Mouse (Mus musculus): Measurements from ENCODE around the gene Myo5a. TPM values are rescaled to one million over a fixed set of nuclear protein-coding genes. Genes with fewer than 3 reads are reported as not detected.

The Myo5a gene
- total RNA-seq, 2 experiments from 2014 or later = 9.2 to 9.9 TPM

DNA sequence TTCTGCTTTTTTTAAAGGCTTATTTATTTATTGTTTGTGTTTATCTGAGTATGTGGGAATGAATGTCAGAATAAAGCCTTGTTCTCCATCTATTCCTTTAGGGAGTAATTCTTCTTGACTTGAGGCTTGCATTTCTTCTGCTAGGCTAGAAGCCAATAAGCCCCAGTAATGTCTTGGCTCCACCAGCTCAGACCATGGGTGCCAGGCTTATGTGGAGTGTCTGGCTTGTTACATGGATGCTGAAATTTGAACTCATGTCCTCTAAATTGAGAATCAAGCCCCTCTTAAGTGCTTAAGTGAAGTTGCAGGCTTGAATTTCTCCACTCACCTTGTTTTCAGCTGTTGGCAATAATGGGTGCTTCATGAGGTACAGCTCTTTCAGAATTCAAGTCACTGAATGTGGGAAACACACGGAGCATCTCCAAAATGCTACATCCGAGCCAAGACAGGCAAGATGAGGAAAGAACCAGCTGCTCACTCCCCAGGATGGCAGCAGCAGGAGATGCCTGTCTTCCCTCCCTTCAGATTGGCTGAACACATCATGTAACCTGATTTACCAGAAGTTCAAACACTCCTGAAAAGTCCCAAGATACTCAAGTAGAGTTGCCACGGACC lies 116.9 kb downstream of the Myo5a start:
- DNase-seq = no peak
- intact Hi-C loops (cut with DNase I) = no loop called here

DNA sequence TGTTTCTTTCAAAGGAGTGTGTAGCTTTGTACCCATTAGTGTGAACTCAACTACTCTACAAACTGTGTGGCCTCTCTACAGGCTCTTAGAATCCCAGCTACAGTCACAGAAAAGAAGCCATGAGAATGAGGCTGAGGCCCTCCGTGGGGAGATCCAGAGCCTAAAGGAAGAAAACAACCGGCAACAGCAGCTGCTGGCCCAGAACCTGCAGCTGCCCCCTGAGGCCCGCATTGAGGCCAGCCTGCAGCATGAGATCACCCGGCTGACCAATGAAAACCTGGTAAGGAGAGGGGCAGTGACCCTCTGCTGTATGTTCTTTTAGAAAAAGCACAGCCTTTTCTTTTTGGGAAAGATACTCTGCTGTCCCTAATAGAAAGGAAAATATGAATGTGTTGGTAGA lies 123.0 kb downstream of the Myo5a start:
- intact Hi-C loops (cut with DNase I) = no loop called here
- DNase-seq = peak in 1 of 2 experiments; percentile 10

DNA sequence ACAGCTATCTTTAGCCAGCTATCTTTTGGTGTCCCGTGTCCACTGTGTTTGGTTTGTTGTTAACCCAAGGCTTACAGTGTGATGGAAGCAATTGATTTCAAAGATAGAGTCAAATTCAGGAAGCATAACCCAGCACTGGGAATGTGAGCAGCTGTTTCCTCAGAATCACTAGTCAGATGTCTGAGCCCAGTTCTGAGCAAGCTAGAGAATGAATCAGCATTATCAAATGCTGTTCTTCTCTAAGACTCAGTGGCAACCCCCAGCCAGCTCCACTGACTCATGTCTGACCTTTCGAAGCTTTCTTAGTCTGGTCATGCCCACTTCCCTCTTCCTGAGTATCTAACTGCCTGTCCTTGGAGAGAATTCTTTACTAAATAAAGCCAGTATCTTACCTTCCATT lies 125.5 kb downstream of the Myo5a start:
- no peak for DNase-seq
- intact Hi-C loops (cut with DNase I) = no loop called here

DNA sequence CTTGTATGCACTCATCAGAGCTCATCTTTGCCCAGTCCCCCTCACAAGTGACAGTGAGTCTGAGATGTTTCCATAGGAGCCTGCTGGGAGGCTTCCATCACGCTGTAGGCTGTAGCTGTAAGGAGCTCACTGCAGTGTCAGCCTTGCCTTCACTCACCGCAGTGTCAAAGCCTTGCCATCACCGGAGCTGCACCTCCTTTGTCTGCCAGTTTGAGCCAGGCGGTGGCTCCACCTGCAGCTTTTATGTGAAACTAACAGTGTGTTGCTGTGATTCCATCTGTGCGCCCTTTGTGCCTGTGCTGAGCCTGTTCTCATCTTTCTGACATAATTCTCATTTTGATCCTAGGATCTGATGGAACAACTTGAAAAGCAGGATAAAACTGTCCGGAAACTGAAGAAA lies 126.5 kb downstream of the Myo5a start:
- intact Hi-C loops (cut with DNase I) = no loop called here
- DNase-seq = no peak

DNA sequence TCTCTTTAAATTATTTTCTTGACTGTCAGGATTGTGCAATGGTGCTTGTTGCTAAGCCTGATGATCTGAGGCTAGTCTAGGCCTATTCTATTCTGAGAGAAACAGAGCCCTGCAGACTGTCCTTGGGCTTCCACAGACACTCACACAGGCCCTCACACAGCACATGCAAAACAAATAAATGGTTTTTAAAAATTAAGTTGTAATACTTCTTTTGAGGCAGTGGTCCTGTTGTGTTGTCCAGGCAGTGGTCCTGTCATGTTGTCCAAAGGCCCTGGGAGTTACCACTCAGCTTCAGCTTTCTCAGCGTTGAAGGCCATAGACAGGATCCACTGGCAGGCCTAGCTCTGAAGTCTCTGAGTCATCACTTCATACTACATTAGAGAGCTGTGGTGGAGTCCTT lies 130.7 kb downstream of the Myo5a start:
- intact Hi-C loops (cut with DNase I) = no loop called here
- no peak for DNase-seq

DNA sequence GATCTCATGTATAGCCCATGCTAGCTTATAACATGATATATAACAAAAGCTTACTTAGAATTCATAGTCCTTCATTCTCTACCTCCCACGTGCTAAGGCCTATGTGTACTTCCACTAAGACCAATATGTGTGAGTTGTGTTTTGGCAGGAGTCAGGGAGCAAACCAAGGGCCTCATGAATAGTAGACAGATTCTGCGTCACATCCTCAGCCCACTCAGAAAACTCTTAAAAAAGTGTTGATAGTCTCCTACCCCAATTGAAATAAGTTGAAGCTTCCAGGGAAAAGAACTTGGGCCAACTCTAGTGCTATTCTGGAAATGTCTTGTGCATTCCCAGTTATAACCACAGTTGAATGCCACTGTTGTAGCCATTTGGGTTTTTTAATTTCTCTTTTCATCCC lies 131.2 kb downstream of the Myo5a start:
- no peak for DNase-seq
- intact Hi-C loops (cut with DNase I) = no loop called here

DNA sequence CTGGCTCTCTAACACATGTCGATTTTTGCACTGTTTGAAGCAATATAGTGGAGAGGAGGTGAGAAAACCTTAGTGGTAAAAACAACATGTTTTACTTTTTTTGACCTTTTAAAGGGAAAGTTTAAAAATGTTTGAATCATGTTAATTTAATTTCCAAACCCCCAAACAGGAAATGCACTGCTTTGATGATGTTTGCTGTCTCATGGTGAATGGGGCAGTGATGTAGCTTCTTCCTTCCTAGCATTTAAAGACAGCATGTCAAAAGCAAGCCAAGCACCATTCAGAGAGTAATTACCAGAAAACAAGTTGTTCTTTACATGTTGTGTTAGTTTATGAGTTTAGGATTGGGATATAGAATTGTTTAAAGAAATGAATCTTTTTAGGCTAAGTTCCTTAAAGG lies 138.4 kb downstream of the Myo5a start:
- intact Hi-C loops (cut with DNase I) = no loop called here
- no peak for DNase-seq

DNA sequence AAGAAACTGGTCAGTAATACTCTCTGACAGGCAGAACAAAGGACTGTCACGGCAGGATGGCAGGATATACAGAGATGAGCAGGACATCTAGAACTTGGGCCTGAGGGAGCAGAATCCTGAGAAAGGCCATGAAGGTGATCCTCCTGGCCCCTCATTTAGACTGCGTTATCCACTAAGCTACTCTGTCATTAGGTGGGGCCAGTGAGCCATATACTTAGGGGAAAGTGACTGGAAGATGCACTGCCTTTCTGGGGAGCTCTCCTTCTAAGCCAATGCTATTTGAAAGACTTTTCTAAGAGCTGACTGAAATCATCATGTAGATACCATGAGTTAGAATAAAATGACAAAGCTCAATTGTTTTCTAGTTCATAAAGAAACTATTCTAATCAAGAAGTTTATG lies 139.5 kb downstream of the Myo5a start:
- no peak for DNase-seq
- intact Hi-C loops (cut with DNase I) = loop anchor here (5.0 kb wide), 1 partner anchor 67 kb away; no protein-coding TSS in a partner anchor

DNA sequence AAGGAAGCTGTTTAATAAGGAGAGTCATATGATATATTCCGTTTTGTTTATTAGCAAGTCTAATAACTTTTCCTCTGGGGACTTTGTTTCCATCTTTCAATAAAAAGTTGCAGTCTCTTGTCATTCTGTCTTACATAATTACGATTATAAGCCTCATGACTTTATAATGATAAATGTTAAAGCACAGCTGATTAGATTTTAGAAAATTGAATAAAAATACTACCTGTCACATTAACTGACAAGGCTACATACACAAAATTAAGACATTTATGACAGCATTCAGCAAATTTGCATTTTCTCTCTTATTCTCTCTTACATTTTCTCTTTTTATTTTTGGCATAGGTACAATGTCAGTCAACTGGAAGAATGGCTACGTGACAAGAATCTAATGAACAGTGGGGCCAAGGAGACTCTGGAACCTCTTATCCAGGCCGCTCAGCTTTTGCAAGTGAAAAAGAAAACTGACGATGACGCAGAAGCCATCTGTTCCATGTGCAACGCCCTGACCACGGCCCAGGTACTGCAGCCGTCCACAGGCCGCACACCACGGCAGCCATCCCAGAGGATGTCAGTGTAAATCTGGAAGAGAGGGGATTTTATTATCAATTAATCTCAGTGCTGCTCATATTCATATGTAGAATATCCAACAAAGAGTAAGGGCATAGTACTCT lies 144.1 kb downstream of the Myo5a start:
- intact Hi-C loops (cut with DNase I) = loop anchor here (5.0 kb wide), 1 partner anchor 62 kb away; no protein-coding TSS in a partner anchor
- no peak for DNase-seq

DNA sequence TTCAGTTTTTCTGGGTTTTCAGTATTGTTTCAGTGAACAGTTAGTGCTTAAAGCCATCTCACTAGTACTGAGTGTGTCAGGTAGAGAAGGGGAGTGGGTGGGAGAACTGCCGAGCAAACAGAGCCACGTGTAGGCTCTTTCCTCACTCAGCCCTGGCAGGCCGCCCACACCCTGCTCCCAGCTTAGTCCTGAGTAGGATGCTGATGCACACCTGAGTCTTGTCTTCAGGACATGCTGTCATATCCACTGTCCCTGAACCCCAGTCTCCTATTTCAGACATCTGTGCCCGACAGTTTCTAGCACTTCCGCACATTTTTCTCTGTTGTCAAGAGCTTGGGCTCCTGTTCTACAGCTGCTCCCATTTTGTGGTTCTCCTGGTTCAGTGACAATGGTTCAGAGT lies 149.1 kb downstream of the Myo5a start:
- intact Hi-C loops (cut with DNase I) = no loop called here
- DNase-seq = no peak

DNA sequence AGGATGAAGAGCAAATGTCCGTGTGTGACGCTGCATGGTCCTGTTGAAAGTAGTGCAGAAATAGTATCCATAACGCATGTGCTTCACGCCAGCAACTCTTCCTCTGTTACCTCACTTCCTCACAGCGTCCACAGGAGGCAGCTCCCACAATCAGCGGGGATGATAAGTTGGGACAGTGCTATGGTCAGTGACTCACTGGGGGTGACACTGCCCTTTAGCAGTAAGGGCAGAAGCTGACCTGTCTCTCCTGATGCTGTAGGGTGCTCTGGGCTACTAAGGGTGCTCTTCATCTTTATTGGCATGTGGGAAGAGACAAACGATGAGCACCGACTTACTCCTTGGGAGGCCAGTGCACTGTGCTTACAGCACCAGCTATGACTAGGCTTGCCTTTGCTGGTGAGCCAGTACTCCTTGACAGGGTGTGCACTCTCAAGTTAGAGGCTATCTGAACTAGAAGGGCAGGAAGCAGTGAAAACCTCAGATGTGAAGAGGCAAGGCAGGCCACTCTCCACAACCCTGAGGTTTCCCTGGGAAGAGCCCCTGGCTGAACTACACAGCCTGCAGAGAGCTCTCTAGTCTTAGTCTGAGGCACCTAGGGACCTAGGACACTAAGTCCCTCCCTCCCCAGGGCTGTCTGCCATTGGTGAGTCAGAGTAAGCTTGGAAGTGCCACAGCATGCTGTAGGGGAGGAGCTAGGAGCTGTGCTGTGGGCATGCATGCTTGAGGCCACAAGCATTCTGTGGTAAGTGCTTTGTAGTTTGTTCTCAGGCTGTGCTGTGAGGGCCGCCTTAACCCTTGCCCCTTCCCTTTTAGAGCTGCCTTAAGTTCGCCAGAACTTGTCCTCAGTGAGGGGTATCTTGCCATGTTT lies 150.8 kb downstream of the Myo5a start:
- intact Hi-C loops (cut with DNase I) = no loop called here
- DNase-seq = no peak

DNA sequence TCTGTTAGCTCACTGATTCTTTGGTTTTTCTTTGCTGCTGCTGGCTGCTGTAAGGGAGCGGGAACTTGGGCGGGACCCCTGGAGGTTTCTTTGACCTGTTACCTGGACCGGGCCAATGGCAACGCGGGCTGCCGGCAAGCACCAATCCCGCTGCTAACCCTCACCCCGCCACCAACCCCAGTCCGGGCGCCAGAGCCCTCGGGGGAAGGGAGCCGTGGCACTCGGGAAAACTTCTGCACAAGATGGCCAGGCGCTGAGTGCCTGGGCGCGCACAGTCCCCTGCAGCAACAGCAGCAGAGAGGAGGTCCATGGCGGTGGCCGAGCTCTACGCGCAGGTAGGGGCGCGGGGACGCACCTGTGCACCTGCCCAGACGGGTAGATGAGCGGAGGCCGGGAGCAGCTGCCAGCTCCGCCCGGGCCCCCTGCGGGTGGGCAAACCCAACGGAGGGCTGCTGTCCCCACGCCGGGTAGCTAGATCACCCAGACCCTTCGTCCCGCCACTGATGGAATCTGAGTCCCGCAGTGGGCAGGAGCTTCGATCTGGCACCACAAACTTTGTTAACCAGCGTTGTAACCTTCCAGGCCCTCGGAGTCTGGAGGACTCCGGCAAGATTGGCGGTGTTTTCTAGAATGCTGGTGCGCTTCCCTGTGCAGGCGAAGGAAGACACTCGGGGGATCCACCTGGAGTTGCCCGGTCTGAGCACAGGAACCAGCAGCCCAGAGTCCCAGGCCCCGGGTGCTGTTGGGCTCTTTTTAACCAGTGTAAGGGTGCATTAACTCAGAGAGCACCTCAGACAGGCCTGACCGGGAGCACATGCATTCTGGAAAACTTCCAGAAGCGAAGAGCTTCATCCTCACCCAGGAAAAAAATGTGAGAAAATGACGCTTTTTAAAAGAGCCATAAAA lies 161.3 kb downstream of the Myo5a start, which contains the start of gene Myo5c:
Myo5c (plus strand) TSS at position 180 of the 906 bp plus-strand sequence.
- peak in 1 of 2 experiments; percentile 54 for DNase-seq
- intact Hi-C loops (cut with DNase I) = no loop called here

DNA sequence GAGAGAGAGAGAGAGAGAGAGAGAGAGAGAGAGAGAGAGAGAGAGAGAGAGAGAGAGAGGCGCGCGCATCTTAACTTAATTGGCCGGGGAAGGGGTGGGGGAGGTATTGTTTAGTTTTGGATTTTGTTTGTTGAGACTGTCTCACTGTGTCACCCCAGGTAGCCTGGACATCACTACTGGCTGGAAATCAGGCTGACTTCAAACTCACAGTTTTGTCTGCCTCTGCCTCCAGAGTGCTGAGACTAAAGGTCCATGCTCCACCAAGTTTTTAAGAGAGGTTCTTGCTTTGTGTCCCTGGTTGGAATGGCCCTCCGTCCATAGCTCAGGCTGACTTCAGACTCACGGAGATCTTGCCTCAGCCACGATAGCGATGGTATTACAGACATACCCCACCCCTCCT lies 162.0 kb downstream of the Myo5a start:
- intact Hi-C loops (cut with DNase I) = no loop called here
- no peak for DNase-seq

DNA sequence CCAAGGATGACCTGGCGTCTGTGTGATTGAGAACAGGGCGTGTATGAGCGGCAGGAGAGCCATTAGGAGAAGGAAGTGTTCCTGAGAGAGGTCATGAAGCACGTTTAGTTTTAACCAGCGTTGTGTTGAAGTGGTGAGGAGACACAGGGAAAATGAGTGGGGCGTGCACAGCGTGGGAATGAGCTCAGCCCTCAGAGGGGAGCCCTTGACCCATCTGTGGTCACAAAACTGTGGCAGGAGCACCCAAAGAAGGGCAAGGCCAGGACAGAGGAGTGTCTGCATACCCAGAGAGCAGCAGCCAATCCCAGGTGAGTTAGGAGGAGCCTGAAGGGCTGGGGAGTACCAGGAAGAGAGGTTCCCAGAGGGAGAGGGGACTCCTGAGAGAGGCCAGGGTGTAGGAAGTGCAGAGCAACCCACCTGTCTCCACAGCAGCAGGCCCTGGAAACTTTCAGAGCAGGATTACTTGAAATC lies 163.5 kb downstream of the Myo5a start:
- no peak for DNase-seq
- intact Hi-C loops (cut with DNase I) = no loop called here

DNA sequence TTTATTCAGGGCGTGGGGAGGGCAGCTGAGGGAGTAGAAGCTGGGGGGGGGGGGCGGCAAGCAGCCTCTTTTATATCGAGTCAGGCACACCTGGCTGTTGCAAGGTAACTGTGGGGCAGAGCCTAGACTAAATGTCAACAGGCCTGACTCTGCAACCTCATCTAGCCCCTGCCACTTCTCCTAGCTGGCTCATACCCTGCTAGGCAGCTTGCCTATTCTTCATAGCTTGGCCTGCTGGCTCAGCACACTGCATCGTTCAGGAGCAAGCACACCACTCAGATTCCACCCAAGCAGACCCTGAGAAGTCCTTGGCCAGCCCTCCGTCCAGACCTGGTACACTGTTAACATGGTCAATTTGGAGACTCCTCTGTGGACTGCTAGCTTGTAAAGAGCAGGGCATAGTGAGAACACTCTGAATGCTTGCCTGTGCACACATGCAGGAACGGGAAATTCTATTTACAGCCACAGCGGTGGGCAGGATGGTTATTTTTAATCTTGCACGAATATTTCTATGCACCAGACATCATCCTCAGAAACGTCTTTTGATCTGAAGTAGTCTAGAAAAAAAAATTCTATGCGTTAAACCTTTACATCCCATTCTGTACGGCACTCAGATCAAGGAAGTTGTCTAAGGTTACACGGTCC lies 164.3 kb downstream of the Myo5a start:
- intact Hi-C loops (cut with DNase I) = no loop called here
- no peak for DNase-seq

DNA sequence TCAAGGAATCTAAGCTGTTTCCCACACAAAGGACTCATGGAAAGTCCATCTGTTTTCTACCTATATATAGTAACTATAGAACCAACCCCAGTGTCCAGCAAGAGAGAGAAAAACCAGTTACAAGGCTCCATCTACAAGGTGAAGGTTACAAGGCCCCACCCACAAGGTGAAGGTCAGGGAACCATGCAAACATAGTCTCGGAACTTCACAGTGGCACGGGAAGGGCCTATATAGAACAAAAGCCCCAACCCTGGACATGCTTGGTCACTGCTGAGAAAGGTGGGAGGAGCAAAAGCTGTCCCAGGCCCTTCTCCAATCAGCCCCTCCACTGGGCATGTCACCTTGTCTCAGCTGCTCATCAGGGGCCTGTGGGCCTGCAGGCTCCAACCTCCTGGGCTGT lies 164.9 kb downstream of the Myo5a start:
- no peak for DNase-seq
- intact Hi-C loops (cut with DNase I) = no loop called here

DNA sequence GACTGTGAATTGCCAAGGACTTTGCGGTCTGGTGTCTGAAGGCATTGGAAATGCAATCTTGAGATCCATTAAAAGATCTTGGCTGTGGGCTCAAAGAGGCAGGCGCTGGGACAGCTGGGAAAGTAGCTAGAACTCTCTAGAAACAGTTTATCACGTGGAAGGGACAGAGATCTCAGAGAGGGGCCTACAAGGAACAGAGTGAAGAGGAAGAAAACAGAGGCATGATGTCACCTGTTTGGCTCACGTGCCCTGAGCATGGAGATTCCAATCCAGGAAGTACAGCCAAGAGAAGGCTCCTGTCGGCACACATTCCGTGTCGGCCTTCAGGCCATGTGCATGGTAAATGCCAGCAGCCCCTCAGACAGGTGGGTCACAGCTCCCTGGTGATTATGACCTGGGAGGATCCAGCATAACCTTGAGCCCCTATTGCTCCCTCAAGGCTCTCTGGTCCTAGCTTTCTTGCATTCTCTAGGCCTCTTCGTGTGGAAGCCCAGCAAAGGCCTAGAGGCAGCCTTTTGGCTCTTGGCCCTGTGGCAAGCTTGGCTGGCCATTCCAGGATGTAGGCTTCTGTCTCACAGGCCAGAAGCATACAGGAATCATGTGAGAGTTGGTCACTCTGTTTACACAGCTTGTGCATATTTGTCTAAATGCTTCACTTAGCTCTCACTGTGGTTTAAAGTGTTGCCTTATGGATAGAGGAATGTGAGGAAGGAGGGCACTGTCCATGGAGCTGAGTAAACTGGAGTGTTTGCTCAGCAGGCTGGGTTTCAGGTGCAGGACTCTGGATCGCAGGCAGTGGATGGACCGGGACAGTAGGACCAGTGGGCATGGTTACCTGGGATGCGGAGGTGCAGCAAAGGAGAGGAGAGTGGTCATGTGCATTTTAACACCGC lies 165.8 kb downstream of the Myo5a start:
- DNase-seq = no peak
- intact Hi-C loops (cut with DNase I) = no loop called here

DNA sequence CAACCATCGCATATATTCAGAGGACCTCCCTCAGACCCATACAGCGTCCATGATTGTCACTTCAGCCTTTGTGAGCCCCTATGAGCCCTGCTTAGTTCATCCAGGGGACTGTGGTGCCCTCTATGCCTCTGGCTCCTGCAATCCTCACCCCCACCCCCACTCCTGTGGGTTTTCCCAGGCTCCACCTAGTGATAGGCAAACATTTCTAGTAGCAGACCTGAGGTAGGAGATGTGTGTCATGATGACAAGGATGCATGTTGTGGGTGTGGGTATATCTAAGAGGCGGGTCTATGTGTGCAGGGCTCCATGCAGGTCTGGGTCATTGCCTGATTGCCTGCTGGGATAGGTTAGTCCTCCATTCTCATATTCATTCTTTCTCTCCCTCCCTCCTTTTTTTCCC lies 167.4 kb downstream of the Myo5a start:
- intact Hi-C loops (cut with DNase I) = no loop called here
- no peak for DNase-seq

DNA sequence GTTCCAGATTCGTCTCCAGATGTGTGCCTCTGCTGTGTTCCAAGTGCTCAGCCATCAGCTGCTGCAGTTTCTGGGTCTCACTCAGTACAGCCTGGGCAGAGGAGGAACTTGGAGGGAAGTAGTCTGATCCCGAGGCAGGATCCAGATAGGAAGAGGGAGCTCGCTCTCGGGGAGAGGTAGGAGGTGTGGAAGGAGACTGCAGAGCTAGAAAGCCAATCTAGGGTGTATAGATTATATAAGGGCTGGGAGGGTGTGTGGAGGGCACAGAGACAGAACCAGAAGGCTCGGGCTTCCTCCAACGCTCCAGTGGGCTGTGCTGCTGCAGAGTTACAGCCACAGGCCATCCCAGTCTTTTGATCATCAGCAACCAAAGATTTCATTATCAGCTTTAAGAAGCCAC lies 172.2 kb downstream of the Myo5a start:
- intact Hi-C loops (cut with DNase I) = no loop called here
- no peak for DNase-seq
